ENCODE assay signal across 32 mouse cellular contexts in the genomic region with DNA sequence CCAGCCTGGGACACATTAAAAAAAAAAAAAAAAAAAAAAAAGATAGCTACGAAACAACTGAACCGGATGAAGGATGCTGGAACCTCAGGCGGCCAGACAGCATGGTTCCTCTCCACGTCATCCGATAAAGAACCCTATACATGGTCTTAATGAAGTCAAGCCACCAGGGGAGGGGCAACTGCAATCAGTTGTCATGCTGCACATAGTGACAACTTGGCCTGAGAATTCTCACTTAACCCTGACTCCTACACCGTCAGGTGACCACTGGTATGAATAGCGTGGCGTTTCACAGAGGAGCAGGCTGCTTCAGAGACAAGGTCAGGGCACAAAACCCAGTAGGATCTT.
"Had no signal": no experiment of that assay in that cellular context is flagged by ENCODE, and none has a peak within 500 bp of the region (broad histone marks: within the 10 kb centered on the region; RNA-seq: fewer than 3 reads in every experiment).

No protein-coding gene starts in this region.

- DNase-seq: heart, postnatal 10 days; heart, postnatal 14 days; heart, postnatal 36 days; heart, postnatal 4 days; kidney, adult 11 months; kidney, adult 18-20 months; kidney, adult 8-10 months; kidney, adult 9 months; kidney, postnatal 10 days; kidney, postnatal 14 days; kidney, postnatal 25 days; kidney, postnatal 4 days; layer of hippocampus, adult 9-11 months; layer of hippocampus, postnatal 36 days had no signal

- H3K9ac ChIP-seq: heart, embryonic 12.5 days; heart, embryonic 13.5 days; heart, embryonic 15.5 days; hindbrain, embryonic 12.5 days; hindbrain, embryonic 13.5 days; hindbrain, embryonic 14.5 days; hindbrain, embryonic 15.5 days; intestine, embryonic 15.5 days; kidney, embryonic 15.5 days had no signal

- H3K36me3 ChIP-seq: heart, embryonic 10.5 days; heart, embryonic 12.5 days; heart, embryonic 13.5 days; heart, embryonic 15.5 days; hindbrain, embryonic 10.5 days; hindbrain, embryonic 12.5 days; hindbrain, embryonic 13.5 days; hindbrain, embryonic 15.5 days; kidney, embryonic 15.5 days had no signal

- ATAC-seq: hindbrain, embryonic 16.5 days; intestine, embryonic 15.5 days; intestine, embryonic 16.5 days; intestine, postnatal 0 days had no signal

- H3K9me3 ChIP-seq: heart, embryonic 10.5 days; heart, embryonic 12.5 days; heart, embryonic 13.5 days; heart, embryonic 15.5 days; hindbrain, embryonic 10.5 days; hindbrain, embryonic 12.5 days; hindbrain, embryonic 13.5 days; hindbrain, embryonic 15.5 days; intestine, embryonic 15.5 days; kidney, embryonic 15.5 days had no signal

- H3K4me2 ChIP-seq: heart, embryonic 11.5 days; heart, embryonic 12.5 days; heart, embryonic 13.5 days; heart, embryonic 15.5 days; hindbrain, embryonic 12.5 days; hindbrain, embryonic 13.5 days; hindbrain, embryonic 14.5 days; hindbrain, embryonic 15.5 days; intestine, embryonic 15.5 days; kidney, embryonic 15.5 days had no signal

- H3K27ac ChIP-seq: heart, embryonic 10.5 days; heart, embryonic 13.5 days; heart, embryonic 15.5 days; hindbrain, embryonic 10.5 days; hindbrain, embryonic 12.5 days; hindbrain, embryonic 13.5 days; hindbrain, embryonic 14.5 days; hindbrain, embryonic 15.5 days; intestine, embryonic 15.5 days; kidney, embryonic 15.5 days; kidney, postnatal 0 days; layer of hippocampus, adult 2 months; left cerebral cortex, adult 2 months had no signal

- H3K27me3 ChIP-seq: heart, embryonic 12.5 days; heart, embryonic 13.5 days; heart, embryonic 15.5 days; hindbrain, embryonic 12.5 days; hindbrain, embryonic 13.5 days; hindbrain, embryonic 15.5 days; intestine, embryonic 15.5 days had no signal

- H3K4me3 ChIP-seq: heart, embryonic 10.5 days; heart, embryonic 12.5 days; heart, embryonic 13.5 days; heart, embryonic 15.5 days; hindbrain, embryonic 10.5 days; hindbrain, embryonic 12.5 days; hindbrain, embryonic 13.5 days; hindbrain, embryonic 15.5 days; intestine, embryonic 15.5 days; kidney, embryonic 15.5 days; layer of hippocampus, adult 2 months; left cerebral cortex, adult 2 months had no signal
